Mouse (Mus musculus) heart, embryonic 16.5 days (tissue): ENCODE data around the gene Tex9. TPM values are rescaled to one million over a fixed set of nuclear protein-coding genes. Genes with fewer than 3 reads are reported as not detected.

Experiments used
- ATAC-seq: fragments of 200-750 bp; cut with Nextera tagmentation; replicated peaks from 2 replicates; pipeline ENCODE4 v1.8.0; 2017; ENCODE audit warnings: moderate number of reproducible peaks; ENCODE audit not compliant: insufficient read depth, low FRiP score; ENCODE audit errors: extremely low read depth
- H3K27ac ChIP-seq: fragments of 300-500 bp; sonication (generic); 2 replicates; pipeline ENCODE4 v1.5.1; 2014; ENCODE audit warnings: mild to moderate bottlenecking, low read length, control low read depth, moderate library complexity
- H3K27me3 ChIP-seq: fragments of 300-500 bp; sonication (generic); 2 replicates; pipeline ENCODE4 v1.6.1; 2014; ENCODE audit warnings: low read length, mixed read lengths; ENCODE audit not compliant: control insufficient read depth, insufficient read depth
- H3K36me3 ChIP-seq: fragments of 300-500 bp; sonication (generic); 2 replicates; pipeline ENCODE4 v1.6.1; 2014; ENCODE audit not compliant: control insufficient read depth, insufficient read depth
- H3K4me1 ChIP-seq: fragments of 300-500 bp; sonication (generic); 2 replicates; pipeline ENCODE4 v1.6.1; 2014; ENCODE audit warnings: low read length, mixed read lengths; ENCODE audit not compliant: control insufficient read depth, insufficient read depth
- H3K4me2 ChIP-seq: fragments of 300-500 bp; sonication (generic); 2 replicates; pipeline ENCODE4 v1.6.1; 2014; ENCODE audit warnings: low read depth, mild to moderate bottlenecking, control low read depth, low read length
- H3K4me3 ChIP-seq: fragments of 300-500 bp; sonication (generic); 2 replicates; pipeline ENCODE4 v1.5.1; 2014; ENCODE audit warnings: mild to moderate bottlenecking, control low read depth, low read length
- H3K9ac ChIP-seq: fragments of 300-500 bp; sonication (generic); 2 replicates; pipeline ENCODE4 v1.6.1; 2014; ENCODE audit warnings: low read length, control low read depth
- H3K9me3 ChIP-seq: fragments of 300-500 bp; sonication (generic); replicated peaks from 2 replicates; pipeline ENCODE4 v1.6.1; 2016; ENCODE audit warnings: low read length; ENCODE audit not compliant: control insufficient read depth
- WGBS: fragments of 180-500 bp; shearing (Covaris S2); extraction: QIAGEN DNeasy Blood & Tissue Kit; methylation state at CpG from one replicate; pipeline ENCODE4 v1.1.7; 2014; 5-methylcytosine and 5-hydroxymethylcytosine counted together
- polyA plus RNA-seq: library from polyadenylated mRNA; unstranded; fragments of >200 nt; fragmentation: Nextera tagmentation; extraction: Ambion mirVana; gene quantifications from 2 replicates; pipeline ENCODE4 v1.2.1, GENCODE M21; 2015

Tex9 gene
- polyA plus RNA-seq, 1 experiment from 2014 or later, result 14.4 TPM

GRCm38 (mm10) chr9:72451111-72451510 is 40.9 kb downstream of the Tex9 start:
- Histone ChIP-seq H3K9ac (no peak overlapping the region), H3K4me1 (peaks cover 5% of the 10 kb centered on the region), H3K36me3 (no peaks in the 10 kb centered on the region), H3K9me3 (no peaks in the 10 kb centered on the region), H3K4me2 (no peak overlapping the region), H3K4me3 (no peak overlapping the region), H3K27ac (no peak overlapping the region), H3K27me3 (no peaks in the 10 kb centered on the region)
- 55% methylated on average over 6 of the region's 6 CpGs for WGBS
- ATAC-seq, result no peak

GRCm38 (mm10) chr9:72450363-72450762 is 41.6 kb downstream of the Tex9 start:
- Histone ChIP-seq H3K36me3 (no peaks in the 10 kb centered on the region), H3K4me1 (peaks cover 5% of the 10 kb centered on the region), H3K9ac (no peak overlapping the region), H3K4me3 (no peak overlapping the region), H3K9me3 (no peaks in the 10 kb centered on the region), H3K4me2 (no peak overlapping the region), H3K27ac (no peak overlapping the region), H3K27me3 (no peaks in the 10 kb centered on the region)
- ATAC-seq, result no peak
- 75% methylated on average over 1 of the region's 1 CpGs for WGBS

- Histone ChIP-seq H3K4me2 (peak overlapping the region; percentile 62), H3K9ac (no peak overlapping the region; the same call in 1 of the 2 replicates), H3K27me3 (no peaks in the 10 kb centered on the region), H3K9me3 (no peaks in the 10 kb centered on the region), H3K36me3 (no peaks in the 10 kb centered on the region), H3K4me3 (peak overlapping the region; percentile 45), H3K4me1 (peaks cover 5% of the 10 kb centered on the region), H3K27ac (peak overlapping the region; percentile 28)
- no peak for ATAC-seq
- WGBS, result 58% methylated on average over 2 of the region's 2 CpGs
These were observed 42.2 kb downstream of the Tex9 start for GRCm38 (mm10) chr9:72449841-72450240.

GRCm38 (mm10) chr9:72449367-72449766 is 42.6 kb downstream of the Tex9 start:
- H3K36me3 ChIP-seq, result no peaks in the 10 kb centered on the region
- H3K9ac ChIP-seq, result peak overlapping the region; percentile 53
- peak overlapping the region; percentile 28 for H3K27ac ChIP-seq
- peak overlapping the region; percentile 45 for H3K4me3 ChIP-seq
- peaks cover 5% of the 10 kb centered on the region for H3K4me1 ChIP-seq
- 44% methylated on average over 7 of the region's 7 CpGs for WGBS
- no peaks in the 10 kb centered on the region for H3K9me3 ChIP-seq
- peak overlapping the region; percentile 62 for H3K4me2 ChIP-seq
- no peaks in the 10 kb centered on the region for H3K27me3 ChIP-seq
- ATAC-seq, result peak; percentile 78; the same call in 1 of the 2 replicates

- ATAC-seq, result no peak; the same call in 1 of the 2 replicates
- H3K36me3 ChIP-seq, result no peaks in the 10 kb centered on the region
- no peak overlapping the region for H3K27ac ChIP-seq
- no peaks in the 10 kb centered on the region for H3K27me3 ChIP-seq
- no peak overlapping the region for H3K9ac ChIP-seq
- no peak overlapping the region for H3K4me3 ChIP-seq
- no peak overlapping the region for H3K4me2 ChIP-seq
- 52% methylated on average over 8 of the region's 8 CpGs for WGBS
- H3K4me1 ChIP-seq, result peaks cover 5% of the 10 kb centered on the region
- no peaks in the 10 kb centered on the region for H3K9me3 ChIP-seq
These were observed 44.0 kb downstream of the Tex9 start for GRCm38 (mm10) chr9:72448026-72448425.

GRCm38 (mm10) chr9:72441927-72442715 is 49.9 kb downstream of the Tex9 start:
- H3K36me3 ChIP-seq, result no peaks in the 10 kb centered on the region
- no peaks in the 10 kb centered on the region for H3K27me3 ChIP-seq
- H3K27ac ChIP-seq, result peak overlapping the region; percentile 42; the same call in 1 of the 2 replicates
- no peak overlapping the region for H3K4me3 ChIP-seq
- H3K4me1 ChIP-seq, result peaks cover 6% of the 10 kb centered on the region
- 88% methylated on average over 10 of the region's 10 CpGs for WGBS
- no peak overlapping the region for H3K9ac ChIP-seq
- H3K4me2 ChIP-seq, result no peak overlapping the region
- H3K9me3 ChIP-seq, result no peaks in the 10 kb centered on the region
- ATAC-seq, result no peak

- WGBS, result 49% methylated on average over 8 of the region's 8 CpGs
- Histone ChIP-seq H3K27ac (peak overlapping the region; percentile 42; the same call in 1 of the 2 replicates), H3K36me3 (no peaks in the 10 kb centered on the region), H3K4me1 (peaks cover 6% of the 10 kb centered on the region), H3K9me3 (no peaks in the 10 kb centered on the region), H3K4me2 (no peak overlapping the region), H3K27me3 (no peaks in the 10 kb centered on the region), H3K4me3 (no peak overlapping the region), H3K9ac (no peak overlapping the region)
- ATAC-seq, result no peak
These were observed 50.8 kb downstream of the Tex9 start for GRCm38 (mm10) chr9:72440948-72441926.

- no peaks in the 10 kb centered on the region for H3K9me3 ChIP-seq
- peaks cover 6% of the 10 kb centered on the region for H3K4me1 ChIP-seq
- no peak overlapping the region for H3K4me2 ChIP-seq
- no peaks in the 10 kb centered on the region for H3K27me3 ChIP-seq
- H3K9ac ChIP-seq, result no peak overlapping the region
- H3K27ac ChIP-seq, result no peak overlapping the region
- no peak overlapping the region for H3K4me3 ChIP-seq
- no peak for ATAC-seq
- no peaks in the 10 kb centered on the region for H3K36me3 ChIP-seq
- 84% methylated on average over 4 of the region's 4 CpGs for WGBS
These were observed 51.7 kb downstream of the Tex9 start for GRCm38 (mm10) chr9:72440358-72440757.
